Mouse (Mus musculus) intestine, embryonic 15.5 days (tissue): ENCODE measurements around the gene Oprm1. TPM values are rescaled to one million over a fixed set of nuclear protein-coding genes. Genes with fewer than 3 reads are reported as not detected.

ENCODE experiments used
- polyA plus RNA-seq: library from polyadenylated mRNA; unstranded; fragments of >200 nt; fragmentation: Nextera tagmentation; extraction: Ambion mirVana; gene quantifications from 2 replicates; pipeline ENCODE4 v1.2.1, GENCODE M21; 2015

Gene Oprm1
- polyA plus RNA-seq, 1 experiment from 2014 or later = 0.20 TPM

Other genes with a start within 250 kb of the Oprm1 start
- gene Gm10945, start 3.3 kb downstream of the Oprm1 start, polyA plus RNA-seq = not detected in 2 replicates